Mouse (Mus musculus) Patski (cell line): ENCODE measurements around the gene Il17d. TPM values are rescaled to one million over a fixed set of nuclear protein-coding genes. Genes with fewer than 3 reads are reported as not detected.
A peak's percentile ranks its signal among the peaks of the same experiment; 100 is the strongest.

Source experiments
- ATAC-seq: fragments of 100-300 bp; one replicate; pipeline ENCODE4 v1.8.0; 2021
- CTCF ChIA-PET: fragments of 350-600 bp; sonication (Branson Sonifier 250); formaldehyde crosslinking; loops from one replicate; lab custom pipeline; 2022; ENCODE audit warnings: inconsistent platforms; lab: Charles Lee
- POLR2A ChIA-PET: fragments of 350-600 bp; sonication (Branson Sonifier 250); formaldehyde crosslinking; loops from one replicate; lab custom pipeline; 2022; ENCODE audit warnings: antibody characterized with exemption, inconsistent platforms; lab: Charles Lee
- DNase-seq: peaks from one replicate; pipeline ENCODE4 v3.0.0-alpha.2; 2011; ENCODE audit warnings: low read depth, low spot score
- H3K27me3 ChIP-seq: fragments of 371-371 bp; one replicate; pipeline ENCODE4 v1.5.1; 2021
- CTCF ChIP-seq: fragments of 100-300 bp; IDR thresholded peaks from one replicate; pipeline ENCODE4 v1.5.1; 2021
- in situ Hi-C: fragments of 300-500 bp; cut with MboI; formaldehyde crosslinking; loops from 3 replicates; pipeline ENCODE4 v1.11.1; 2018; ENCODE audit warnings: low pct_unique_long_range_greater_than_20kb, mixed read lengths
- polyA plus RNA-seq: library from polyadenylated mRNA; unstranded; gene quantifications from one replicate; pipeline ENCODE4 v1.2.3, GENCODE M21; 2021

Il17d gene
- polyA plus RNA-seq, 1 experiment from 2014 or later: 1.1 TPM

DNA sequence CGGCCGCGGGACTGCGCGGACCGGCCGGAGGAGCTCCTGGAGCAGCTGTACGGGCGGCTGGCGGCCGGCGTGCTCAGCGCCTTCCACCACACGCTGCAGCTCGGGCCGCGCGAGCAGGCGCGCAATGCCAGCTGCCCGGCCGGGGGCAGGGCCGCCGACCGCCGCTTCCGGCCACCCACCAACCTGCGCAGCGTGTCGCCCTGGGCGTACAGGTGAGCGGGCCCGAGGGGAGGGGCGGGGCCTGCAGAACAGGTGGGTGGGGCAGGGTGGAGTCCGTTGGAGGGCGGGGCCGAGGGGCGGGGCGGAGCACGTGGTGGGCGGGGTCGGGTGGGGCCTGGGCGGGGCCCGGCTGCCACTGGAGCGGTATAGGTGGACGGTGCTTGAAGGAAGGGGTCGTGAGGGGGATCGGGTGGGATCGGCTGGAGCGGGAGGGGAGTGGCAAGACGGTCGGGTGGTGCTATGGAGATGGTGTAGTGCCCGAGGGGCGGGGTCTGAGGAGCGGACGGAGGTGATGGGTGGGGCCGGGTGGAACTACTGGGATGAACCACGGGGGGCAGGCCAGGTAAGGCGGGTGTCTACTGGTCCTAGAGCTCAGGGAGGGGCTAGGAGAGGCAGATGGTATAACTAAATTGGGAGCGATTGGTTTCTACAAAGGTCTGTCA, 942 bp downstream of the Il17d start:
- H3K27me3 ChIP-seq: peaks cover 8% of the 10 kb centered on the region
- TF ChIP-seq CTCF: no peak
- no peak for DNase-seq
- in situ Hi-C loops: loop anchor here (5.0 kb wide), 1 partner anchor 82 kb away; no protein-coding TSS in a partner anchor
- POLR2A ChIA-PET: no interaction called here
- peak; percentile 72 for ATAC-seq
- CTCF ChIA-PET: no interaction called here

DNA sequence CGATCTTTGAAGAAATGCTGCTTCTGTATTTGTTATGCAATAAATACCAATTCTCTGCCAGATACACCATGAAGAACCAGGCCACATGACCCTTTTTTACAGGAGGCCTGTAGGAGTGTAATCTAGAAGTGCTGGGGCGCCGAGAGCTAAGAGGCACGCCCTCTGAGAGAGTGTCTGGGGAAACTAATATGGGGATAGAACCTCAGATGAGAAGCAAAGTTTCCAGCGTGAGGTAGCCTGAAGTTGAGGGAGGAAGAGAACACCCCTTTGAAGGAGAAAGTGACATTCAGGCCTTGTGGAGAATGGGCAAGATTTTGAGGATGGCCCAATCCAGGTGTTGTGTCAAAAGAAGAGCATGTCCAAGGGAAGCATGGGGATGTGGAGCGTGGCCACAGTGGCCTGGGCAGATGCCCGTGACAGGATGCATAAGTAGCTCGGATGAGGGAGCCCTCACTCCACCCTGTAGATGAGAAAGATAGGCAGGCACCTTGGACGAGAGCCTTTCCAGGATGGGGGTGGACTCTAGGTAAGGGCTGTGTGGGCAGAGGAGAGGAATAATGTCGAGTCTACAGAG, 1.6 kb downstream of the Il17d start:
- no peak for TF ChIP-seq CTCF
- no peak for ATAC-seq
- POLR2A ChIA-PET: no interaction called here
- DNase-seq: no peak
- H3K27me3 ChIP-seq: peaks cover 8% of the 10 kb centered on the region
- CTCF ChIA-PET: no interaction called here
- in situ Hi-C loops: loop anchor here (5.0 kb wide), 1 partner anchor 81 kb away; no protein-coding TSS in a partner anchor

DNA sequence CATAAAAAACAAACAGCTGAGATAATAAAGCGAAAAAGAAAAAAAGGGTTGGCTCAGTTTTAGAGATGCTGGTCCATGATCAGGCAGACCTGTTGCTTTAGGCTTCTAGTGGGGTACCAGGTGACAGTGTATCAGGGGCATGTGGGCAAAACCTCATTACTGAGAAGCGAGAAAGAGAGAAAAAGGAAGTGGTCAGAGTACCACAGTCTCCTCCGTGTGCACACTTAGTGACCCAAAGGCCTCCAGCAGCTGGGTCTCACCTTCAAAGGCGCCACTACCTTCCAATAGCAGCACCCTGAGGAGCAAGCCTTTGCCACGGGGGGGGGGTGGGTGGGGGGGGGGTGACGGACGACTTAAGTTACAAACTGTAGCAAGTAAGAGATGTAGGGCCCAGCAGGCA, 2.5 kb downstream of the Il17d start:
- POLR2A ChIA-PET: no interaction called here

DNA sequence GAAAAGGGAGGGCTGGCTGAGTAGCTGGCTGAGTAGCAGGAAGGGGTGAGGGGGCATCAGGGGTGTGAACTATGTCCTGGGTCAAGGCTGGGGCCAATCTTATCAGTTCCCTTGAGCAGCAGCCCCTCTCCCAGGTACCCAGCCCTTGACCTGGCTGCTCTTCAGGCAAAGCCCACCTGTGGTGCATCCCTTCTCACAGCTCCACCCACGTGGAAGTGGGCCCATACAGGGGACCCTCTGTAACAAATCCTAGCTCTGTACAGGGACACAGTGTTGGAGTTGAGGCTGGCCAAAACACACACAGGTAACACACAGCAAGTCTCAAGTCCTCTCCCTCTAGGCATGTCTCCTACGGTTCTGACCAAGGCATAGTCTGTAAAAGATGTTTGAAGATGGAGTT, 3.0 kb downstream of the Il17d start:
- peaks cover 8% of the 10 kb centered on the region for H3K27me3 ChIP-seq
- ATAC-seq (no peak), DNase-seq (no peak)
- TF ChIP-seq CTCF: no peak
- POLR2A ChIA-PET: interaction anchor here (0.6 kb wide), 1 partner anchor 55 kb away, joined by 7 read pairs; no protein-coding TSS in a partner anchor
- in situ Hi-C loops: loop anchor here (5.0 kb wide), 1 partner anchor 80 kb away; no protein-coding TSS in a partner anchor
- CTCF ChIA-PET: interaction anchor here (1.0 kb wide), 1 partner anchor 28 kb away, joined by 3 read pairs; no protein-coding TSS in a partner anchor

More for the DNA sequence above, 2.5 kb downstream of the Il17d start:
- ATAC-seq (no peak), DNase-seq (no peak)
- H3K27me3 ChIP-seq: peaks cover 8% of the 10 kb centered on the region
- CTCF ChIA-PET: no interaction called here
- in situ Hi-C loops: loop anchor here (5.0 kb wide), 1 partner anchor 80 kb away; no protein-coding TSS in a partner anchor
- no peak for TF ChIP-seq CTCF

DNA sequence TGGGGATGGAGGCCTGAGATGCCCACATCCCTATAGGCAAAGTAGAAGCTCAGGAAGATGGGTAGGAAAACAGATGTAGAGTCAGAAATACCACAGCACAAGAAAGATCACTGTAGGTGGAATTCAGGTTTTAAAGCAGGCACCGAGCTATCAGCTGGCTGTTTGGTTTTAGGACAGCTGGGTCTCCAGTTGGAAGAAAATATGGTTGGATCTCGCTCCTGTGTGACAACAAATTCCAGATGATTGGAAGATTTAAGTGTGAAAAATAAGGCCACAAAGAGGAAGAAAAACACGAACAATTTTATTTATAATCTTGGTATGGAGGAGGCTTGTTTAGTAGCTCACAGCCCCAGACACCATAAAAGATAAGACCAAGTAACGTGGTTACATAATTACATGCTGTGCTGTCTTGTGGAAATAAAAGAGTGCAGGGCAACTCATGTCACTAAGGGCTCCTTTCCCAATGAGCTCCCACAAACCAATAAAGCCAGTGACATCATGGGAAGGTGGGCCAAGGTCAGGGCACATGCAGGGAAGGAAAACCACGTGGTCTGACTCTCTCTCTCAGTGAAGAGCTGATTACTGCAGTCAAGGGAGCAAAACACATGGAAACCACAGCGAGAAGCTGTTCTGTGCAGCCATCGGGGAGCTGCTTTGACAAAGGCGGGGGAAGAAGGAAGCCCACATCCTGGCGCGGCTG, 4.7 kb downstream of the Il17d start:
- DNase-seq (no peak), ATAC-seq (no peak)
- peaks cover 5% of the 10 kb centered on the region for H3K27me3 ChIP-seq
- in situ Hi-C loops: loop anchor here (5.0 kb wide), 1 partner anchor 78 kb away; no protein-coding TSS in a partner anchor
- TF ChIP-seq CTCF: no peak
- ChIA-PET POLR2A (no interaction called here), CTCF (interaction anchor here (0.6 to 1.4 kb wide), 3 partner anchors 17 to 340 kb away, joined by 3 read pairs; no protein-coding TSS in a partner anchor)

DNA sequence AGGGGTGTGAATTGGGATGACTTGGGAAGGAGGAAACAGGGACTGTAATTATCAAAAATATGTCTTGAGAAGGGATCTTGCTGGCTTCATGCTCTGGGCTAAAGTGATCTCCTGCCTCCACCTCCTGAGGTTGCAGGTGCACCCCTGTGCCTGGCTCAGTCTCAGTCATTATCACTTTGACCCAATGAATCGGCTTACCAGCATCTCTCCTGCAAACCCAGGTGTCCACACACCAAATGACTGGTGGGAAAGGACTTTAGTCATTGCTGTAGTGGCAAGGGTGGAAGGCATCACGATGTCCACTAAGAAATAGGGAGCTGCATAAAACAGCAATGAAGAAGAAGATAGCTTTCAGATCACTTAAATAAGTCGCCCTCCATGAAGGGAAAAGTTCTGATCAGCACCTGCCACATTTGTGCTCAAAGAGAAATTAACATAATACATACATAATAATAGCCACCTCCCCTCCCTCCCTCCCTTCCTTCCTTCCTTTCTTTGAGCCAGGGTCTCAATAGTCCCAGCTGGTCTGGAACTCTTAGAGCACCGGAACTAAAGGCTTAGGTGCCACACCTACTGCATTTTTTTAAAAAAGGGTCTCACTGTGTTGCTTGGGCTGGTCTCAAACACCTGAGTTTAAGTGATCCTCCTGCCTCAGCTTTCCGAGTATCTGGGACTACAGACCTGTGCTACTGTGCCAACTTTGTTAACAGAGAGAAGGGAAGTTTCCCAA, 5.4 kb downstream of the Il17d start:
- in situ Hi-C loops: loop anchor here (5.0 kb wide), 1 partner anchor 77 kb away; no protein-coding TSS in a partner anchor
- CTCF ChIA-PET: interaction anchor here (0.6 to 1.4 kb wide), 5 partner anchors 17 to 339 kb away, joined by 3 read pairs; no protein-coding TSS in a partner anchor
- POLR2A ChIA-PET: no interaction called here
- no peak for TF ChIP-seq CTCF
- ATAC-seq: no peak
- H3K27me3 ChIP-seq: no peaks in the 10 kb centered on the region
- DNase-seq: no peak

DNA sequence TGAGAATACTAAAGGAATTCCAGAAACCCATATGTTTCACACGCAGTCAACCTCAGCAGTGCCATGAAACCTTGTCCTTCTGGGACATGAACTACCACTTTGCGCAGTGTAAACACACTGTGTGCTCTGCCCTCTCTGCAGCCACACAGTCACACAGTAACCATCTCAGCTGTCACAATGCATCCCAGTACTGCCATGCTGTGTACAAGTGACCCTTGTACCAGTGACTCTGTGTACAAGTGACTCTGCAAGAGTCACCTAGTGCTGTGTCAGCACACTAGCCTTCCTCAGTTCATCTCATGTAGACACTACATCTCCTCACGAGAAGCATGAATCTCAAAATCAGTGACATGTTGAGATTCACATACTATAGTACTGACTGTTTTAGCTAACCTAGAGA, 8.0 kb downstream of the Il17d start:
- in situ Hi-C loops: no loop called here
- ATAC-seq: no peak
- ChIA-PET CTCF (interaction anchor here (1.7 to 1.9 kb wide), 2 partner anchors 25 to 86 kb away, joined by 5 to 6 read pairs; no protein-coding TSS in a partner anchor), POLR2A (no interaction called here)
- H3K27me3 ChIP-seq: no peaks in the 10 kb centered on the region
- no peak for DNase-seq
- TF ChIP-seq CTCF: no peak

DNA sequence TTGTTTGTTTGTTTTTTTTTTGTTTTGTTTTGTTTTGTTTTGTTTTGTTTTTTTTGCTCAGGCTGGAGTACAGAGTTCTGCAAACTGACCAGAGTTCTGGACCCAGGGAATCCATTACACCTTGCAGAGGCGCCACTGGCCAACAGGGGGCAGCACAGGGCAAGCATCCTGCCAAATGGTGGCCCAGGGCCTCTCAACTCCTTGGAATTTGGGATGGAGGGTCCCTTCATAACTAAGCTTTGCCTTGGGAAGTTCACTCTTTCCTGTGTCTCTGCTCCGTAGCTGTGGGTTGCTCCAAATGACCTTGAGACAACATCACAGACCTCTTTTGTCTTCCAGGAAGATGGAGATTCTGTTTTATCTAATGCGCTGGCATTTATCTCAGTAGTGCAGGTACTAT, 8.6 kb downstream of the Il17d start:
- DNase-seq: no peak
- TF ChIP-seq CTCF: peak; percentile 93
- POLR2A ChIA-PET: no interaction called here
- in situ Hi-C loops: no loop called here
- CTCF ChIA-PET: interaction anchor here (0.6 to 1.9 kb wide), 4 partner anchors 24 to 85 kb away, joined by 3 to 6 read pairs (median 4); no protein-coding TSS in a partner anchor
- ATAC-seq: no peak
- no peaks in the 10 kb centered on the region for H3K27me3 ChIP-seq

DNA sequence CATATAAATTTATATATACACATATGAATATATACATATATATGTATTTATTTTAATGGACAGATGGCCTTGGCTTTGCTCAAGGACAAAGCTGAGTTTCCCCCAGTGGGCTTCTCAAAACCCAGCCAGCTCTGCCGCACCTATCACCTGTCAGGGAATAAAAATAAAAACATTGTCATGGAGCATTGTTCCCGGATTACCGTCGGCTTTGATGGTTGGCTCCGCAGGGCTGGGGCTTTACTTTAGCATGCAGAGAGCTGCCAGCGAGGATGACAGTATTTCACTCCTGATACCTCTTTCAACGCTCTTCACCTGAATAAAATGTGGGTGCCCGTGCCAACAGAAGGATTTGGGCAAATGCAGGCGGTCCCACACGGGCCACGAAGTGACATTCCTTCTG, 9.3 kb downstream of the Il17d start:
- in situ Hi-C loops: no loop called here
- H3K27me3 ChIP-seq: no peaks in the 10 kb centered on the region
- CTCF ChIA-PET: interaction anchor here (0.6 to 1.9 kb wide), 5 partner anchors 15 to 84 kb away, joined by 3 to 6 read pairs (median 3); no protein-coding TSS in a partner anchor

More for the DNA sequence above, 9.3 kb downstream of the Il17d start:
- ATAC-seq: no peak
- no peak for TF ChIP-seq CTCF
- POLR2A ChIA-PET: interaction anchor here (0.9 kb wide), 1 partner anchor 43 kb away, joined by 3 read pairs; no protein-coding TSS in a partner anchor
- no peak for DNase-seq
